Mouse (Mus musculus): ENCODE measurements around the gene Tmprss9. TPM values are rescaled to one million over a fixed set of nuclear protein-coding genes. Genes with fewer than 3 reads are reported as not detected.

Gene Tmprss9
- total RNA-seq, 2 experiments from 2014 or later = 0.46 to 0.56 TPM

- Histone ChIP-seq H3K4me3 (peak overlapping the region; percentile 65), H3K27ac (no peak overlapping the region; the same call in 1 of the 2 replicates)
- TF ChIP-seq CTCF (conservative IDR thresholded peaks at IDR 0.05) = no peak
- no peak for DNase-seq (ENCODE audit: low spot score in 2 of 2)
Observed at GRCm38 (mm10) chr10:80932206-80932605, 60.6 kb downstream of the Tmprss9 start.

GRCm38 (mm10) chr10:80932700-80933420 lies 61.2 kb downstream of the Tmprss9 start:
- peak overlapping the region; percentile 65 for H3K4me3 ChIP-seq
- H3K27ac ChIP-seq = no peak overlapping the region; the same call in 1 of the 2 replicates
- TF ChIP-seq CTCF (conservative IDR thresholded peaks at IDR 0.05) = no peak
- DNase-seq (ENCODE audit: low spot score in 2 of 2) = no peak

- DNase-seq (ENCODE audit: low spot score in 2 of 2) = no peak
- peak overlapping the region; percentile 32; the same call in 1 of the 2 replicates for H3K4me3 ChIP-seq
- TF ChIP-seq CTCF (conservative IDR thresholded peaks at IDR 0.05) = no peak
Observed at GRCm38 (mm10) chr10:80933421-80933979, 61.9 kb downstream of the Tmprss9 start.

GRCm38 (mm10) chr10:80934136-80934985 lies 62.7 kb downstream of the Tmprss9 start:
- TF ChIP-seq CTCF (conservative IDR thresholded peaks at IDR 0.05) = no peak
- no peak overlapping the region for H3K27ac ChIP-seq
- DNase-seq (ENCODE audit: low spot score in 2 of 2) = no peak
- H3K4me3 ChIP-seq = no peak overlapping the region

More at GRCm38 (mm10) chr10:80933421-80933979, 61.9 kb downstream of the Tmprss9 start:
- H3K27ac ChIP-seq = no peak overlapping the region

GRCm38 (mm10) chr10:80935241-80935640 lies 63.6 kb downstream of the Tmprss9 start:
- Histone ChIP-seq H3K4me3 (no peak overlapping the region), H3K27ac (no peak overlapping the region)
- peak; percentile 19; the same call in 1 of the 2 replicates for TF ChIP-seq CTCF (conservative IDR thresholded peaks at IDR 0.05)
- no peak for DNase-seq (ENCODE audit: low spot score in 2 of 2)

GRCm38 (mm10) chr10:80935698-80936097 lies 64.0 kb downstream of the Tmprss9 start:
- no peak for DNase-seq (ENCODE audit: low spot score in 2 of 2)
- Histone ChIP-seq H3K4me3 (no peak overlapping the region; the same call in 1 of the 2 replicates), H3K27ac (no peak overlapping the region)
- TF ChIP-seq CTCF (conservative IDR thresholded peaks at IDR 0.05) = no peak

- Histone ChIP-seq H3K27ac (peak overlapping the region; percentile 40), H3K4me3 (peak overlapping the region; percentile 30)
- peak; percentile 34 to 51 for DNase-seq (ENCODE audit: low spot score in 2 of 2)
- TF ChIP-seq CTCF (conservative IDR thresholded peaks at IDR 0.05) = no peak
Observed at GRCm38 (mm10) chr10:80936135-80936809, 64.6 kb downstream of the Tmprss9 start.

- Histone ChIP-seq H3K27ac (no peak overlapping the region), H3K4me3 (peak overlapping the region; percentile 30; the same call in 1 of the 2 replicates)
- no peak for DNase-seq (ENCODE audit: low spot score in 2 of 2)
- no peak for TF ChIP-seq CTCF (conservative IDR thresholded peaks at IDR 0.05)
Observed at GRCm38 (mm10) chr10:80936810-80937164, 65.1 kb downstream of the Tmprss9 start.

GRCm38 (mm10) chr10:80937646-80938045 lies 66.0 kb downstream of the Tmprss9 start:
- DNase-seq (ENCODE audit: low spot score in 2 of 2) = no peak
- no peak overlapping the region for H3K27ac ChIP-seq
- no peak overlapping the region for H3K4me3 ChIP-seq
- no peak for TF ChIP-seq CTCF (conservative IDR thresholded peaks at IDR 0.05)

- Histone ChIP-seq H3K27ac (peak overlapping the region; percentile 14; the same call in 1 of the 2 replicates), H3K4me3 (no peak overlapping the region; the same call in 1 of the 2 replicates)
- TF ChIP-seq CTCF (conservative IDR thresholded peaks at IDR 0.05) = no peak
- DNase-seq (ENCODE audit: low spot score in 2 of 2) = no peak
Observed at GRCm38 (mm10) chr10:80938831-80939550, 67.3 kb downstream of the Tmprss9 start.

- Histone ChIP-seq H3K27ac (peak overlapping the region; percentile 46; the same call in 1 of the 2 replicates), H3K4me3 (peak overlapping the region; percentile 55)
- peak in 1 of 2 experiments; percentile 73 for DNase-seq (ENCODE audit: low spot score in 2 of 2)
- no peak for TF ChIP-seq CTCF (conservative IDR thresholded peaks at IDR 0.05)
Observed at GRCm38 (mm10) chr10:80939671-80940070, 68.0 kb downstream of the Tmprss9 start.

Measured in layer of hippocampus, adult 2 months (tissue).